Mouse (Mus musculus) kidney, postnatal 0 days (tissue): ENCODE data around the gene Naga. TPM values are rescaled to one million over a fixed set of nuclear protein-coding genes. Genes with fewer than 3 reads are reported as not detected.
"Not testable (repeated sequence)": the region's sequence is repeated elsewhere in the genome, so short reads cannot be mapped to it uniquely, and the experiment has no call there.

Experiments used
- ATAC-seq: fragments of 200-750 bp; cut with Nextera tagmentation; replicated peaks from 2 replicates; pipeline ENCODE4 v1.8.0; 2017; ENCODE audit warnings: low read depth, moderate number of reproducible peaks, moderate TSS enrichment, moderate library complexity; ENCODE audit not compliant: low FRiP score
- DNase-seq: peaks from one replicate; pipeline ENCODE4 v3.0.0-alpha.2; 2016; ENCODE audit warnings: low spot score
- H3K27ac ChIP-seq: fragments of 300-500 bp; sonication (generic); 2 replicates; pipeline ENCODE4 v1.5.1; 2014; ENCODE audit warnings: mild to moderate bottlenecking
- H3K27me3 ChIP-seq: fragments of 300-500 bp; sonication (generic); 2 replicates; pipeline ENCODE4 v1.6.1; 2014; ENCODE audit warnings: low read length, mixed read lengths; ENCODE audit not compliant: insufficient read depth
- H3K36me3 ChIP-seq: fragments of 300-500 bp; sonication (generic); 2 replicates; pipeline ENCODE4 v1.6.1; 2014; ENCODE audit warnings: low read length, mixed read lengths; ENCODE audit not compliant: insufficient read depth
- H3K4me1 ChIP-seq: fragments of 300-500 bp; sonication (generic); replicated peaks from 2 replicates; pipeline ENCODE4 v1.6.1; 2014; ENCODE audit warnings: antibody characterized with exemption, low read length, mixed read lengths; ENCODE audit not compliant: insufficient read depth
- H3K4me2 ChIP-seq: fragments of 300-500 bp; sonication (generic); 2 replicates; pipeline ENCODE4 v1.6.1; 2014; ENCODE audit warnings: mild to moderate bottlenecking, low read length, moderate library complexity, mixed read lengths
- H3K4me3 ChIP-seq: fragments of 300-500 bp; sonication (generic); replicated peaks from 2 replicates; pipeline ENCODE4 v1.5.1; 2014; ENCODE audit warnings: low read depth, low read length
- H3K9ac ChIP-seq: fragments of 300-500 bp; sonication (generic); 2 replicates; pipeline ENCODE4 v1.6.1; 2014; ENCODE audit warnings: low read depth, low read length
- H3K9me3 ChIP-seq: fragments of 300-500 bp; sonication (generic); replicated peaks from 2 replicates; pipeline ENCODE4 v1.6.1; 2016; ENCODE audit warnings: low read length, inconsistent platforms, mixed read lengths
- CTCF ChIP-seq: IDR thresholded peaks from 2 replicates; pipeline ENCODE4 v1.5.1; 2016; ENCODE audit warnings: antibody characterized with exemption, low read depth, mild to moderate bottlenecking, moderate library complexity
- WGBS: fragments of 180-500 bp; shearing (Covaris S2); extraction: QIAGEN DNeasy Blood & Tissue Kit; methylation state at CpG from one replicate; pipeline ENCODE4 v1.1.7; 2014; 5-methylcytosine and 5-hydroxymethylcytosine counted together
- polyA plus RNA-seq: library from polyadenylated mRNA; unstranded; fragments of >200 nt; fragmentation: Nextera tagmentation; extraction: Ambion mirVana; gene quantifications from 2 replicates; pipeline ENCODE4 v1.2.1, GENCODE M21; 2015

Naga gene
- polyA plus RNA-seq, 1 experiment from 2014 or later: 95.0 TPM

DNA sequence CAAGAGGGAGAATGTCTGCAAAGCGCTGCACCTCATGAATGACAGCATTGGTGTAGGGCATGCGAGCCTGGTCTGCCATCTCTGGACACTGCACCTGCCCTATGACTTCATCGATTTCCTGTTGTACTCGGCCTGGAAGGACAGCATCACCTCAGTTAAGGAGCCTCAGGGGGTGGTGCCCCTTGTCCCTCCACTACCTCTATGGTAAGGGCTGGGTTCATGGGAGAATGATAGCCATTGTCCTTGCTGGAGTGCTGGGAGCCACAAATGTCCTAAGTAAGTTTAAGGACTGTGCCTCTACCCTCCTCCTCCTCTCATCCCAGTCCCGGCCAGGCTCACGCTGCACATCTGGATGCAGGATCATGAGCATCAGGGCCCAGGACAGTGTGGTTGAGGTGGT is 33.7 kb upstream of the Naga start:
- TF ChIP-seq CTCF: no peak

GRCm38 (mm10) chr15:82368851-82369250 is 30.1 kb upstream of the Naga start:
- ATAC-seq (no peak; the same call in 1 of the 2 replicates), DNase-seq (no peak)
- Histone ChIP-seq H3K4me1 (no peaks in the 10 kb centered on the region), H3K27me3 (no peaks in the 10 kb centered on the region), H3K27ac (no peak overlapping the region), H3K4me2 (no peak overlapping the region), H3K4me3 (no peak overlapping the region), H3K9ac (no peak overlapping the region), H3K36me3 (peaks cover 6% of the 10 kb centered on the region; the same call in 1 of the 2 replicates), H3K9me3 (no peaks in the 10 kb centered on the region)
- 86% methylated on average over 1 of the region's 1 CpGs for WGBS
- TF ChIP-seq CTCF: no peak

More for the DNA sequence above, 33.7 kb upstream of the Naga start:
- H3K4me2 ChIP-seq: no peak overlapping the region
- no peaks in the 10 kb centered on the region for H3K27me3 ChIP-seq
- peaks cover 5% of the 10 kb centered on the region; the same call in 1 of the 2 replicates for H3K4me1 ChIP-seq
- no peak overlapping the region for H3K27ac ChIP-seq
- H3K36me3 ChIP-seq: peaks cover 10% of the 10 kb centered on the region; the same call in 1 of the 2 replicates
- H3K9me3 ChIP-seq: no peaks in the 10 kb centered on the region
- ATAC-seq: no peak
- no peak for DNase-seq
- no peak overlapping the region for H3K4me3 ChIP-seq
- WGBS: 82% methylated on average over 6 of the region's 6 CpGs
- H3K9ac ChIP-seq: no peak overlapping the region

DNA sequence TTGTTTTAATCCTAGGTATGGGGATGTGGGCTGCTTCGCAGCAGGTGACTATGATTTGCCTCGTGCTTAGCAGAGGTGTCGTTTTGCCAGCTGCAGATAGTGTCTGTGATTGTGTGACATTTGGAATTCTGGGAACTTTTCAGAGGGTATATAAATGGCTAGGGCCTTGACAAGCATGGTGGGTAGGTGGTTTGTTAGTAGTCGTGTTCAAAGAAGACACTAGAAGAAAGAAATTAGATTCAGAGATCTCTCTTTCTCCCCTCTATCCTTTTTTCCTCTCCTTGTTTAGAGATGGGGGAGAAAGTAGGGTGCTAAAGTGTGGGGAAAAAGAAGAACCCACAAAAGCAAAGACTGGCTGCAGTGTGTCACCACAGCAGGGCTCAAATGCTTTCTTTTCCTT is 29.4 kb upstream of the Naga start:
- no peak for TF ChIP-seq CTCF
- 89% methylated on average over 4 of the region's 4 CpGs for WGBS
- Histone ChIP-seq H3K4me1 (no peaks in the 10 kb centered on the region), H3K4me3 (no peak overlapping the region), H3K27me3 (no peaks in the 10 kb centered on the region), H3K36me3 (peaks cover 6% of the 10 kb centered on the region; the same call in 1 of the 2 replicates), H3K4me2 (no peak overlapping the region), H3K9me3 (no peaks in the 10 kb centered on the region), H3K27ac (no peak overlapping the region), H3K9ac (no peak overlapping the region)
- no peak for DNase-seq
- no peak for ATAC-seq

DNA sequence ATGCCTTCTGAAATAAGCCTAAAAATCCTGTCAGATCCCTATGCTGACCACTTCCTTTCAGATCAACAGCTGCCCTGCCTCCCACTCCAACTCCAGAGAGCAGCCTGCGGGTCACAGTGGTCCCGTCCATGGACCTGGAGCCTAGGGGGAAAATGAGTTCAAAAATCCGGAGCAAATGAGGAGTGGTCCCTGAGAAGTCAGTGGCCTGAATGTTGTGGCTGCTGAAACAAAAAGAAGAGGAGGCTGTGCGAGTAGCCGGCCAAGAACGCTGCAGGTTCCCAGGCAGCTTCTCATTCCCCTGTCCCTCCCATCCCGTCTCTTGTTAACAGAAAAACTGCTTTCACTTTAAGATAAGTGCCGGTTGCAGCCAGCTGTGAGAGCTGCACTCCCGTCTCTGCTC is 25.8 kb upstream of the Naga start:
- H3K4me1 ChIP-seq, H3K27me3 ChIP-seq, H3K9ac ChIP-seq, H3K27ac ChIP-seq, ATAC-seq, DNase-seq, H3K36me3 ChIP-seq, H3K9me3 ChIP-seq, H3K4me3 ChIP-seq: not testable (repeated sequence)
- 0 out of 2 replicates have a peak overlapping the region, but pooled peaks have one; percentile 21 for H3K4me2 ChIP-seq
- 7% methylated on average over 6 of the region's 9 CpGs for WGBS

DNA sequence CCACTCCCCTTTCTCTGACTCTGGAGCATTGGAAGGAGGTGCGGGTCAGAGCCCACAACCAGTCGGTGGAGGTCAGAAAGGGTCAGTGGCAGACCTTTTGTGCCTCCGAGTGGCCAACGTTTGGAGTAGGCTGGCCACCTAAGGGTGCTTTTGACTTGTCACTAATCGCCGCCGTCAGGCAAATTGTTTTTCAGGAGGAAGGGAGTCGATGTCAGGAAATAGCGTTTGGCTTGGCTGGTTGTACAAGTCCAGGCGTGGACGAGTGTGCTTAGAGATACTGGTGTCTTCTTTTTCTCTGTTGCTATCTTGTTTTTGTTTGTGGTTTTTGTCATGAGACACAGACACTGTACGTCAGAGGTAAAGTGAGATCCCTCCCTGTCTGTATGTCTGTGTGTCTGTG is 25.1 kb upstream of the Naga start:
- not testable (repeated sequence) for H3K27ac ChIP-seq, H3K9ac ChIP-seq, H3K4me1 ChIP-seq, H3K9me3 ChIP-seq, DNase-seq, ATAC-seq, H3K4me2 ChIP-seq, H3K36me3 ChIP-seq, H3K4me3 ChIP-seq, H3K27me3 ChIP-seq
- WGBS: 41% methylated on average over 7 of the region's 12 CpGs

GRCm38 (mm10) chr15:82362234-82362633 is 23.5 kb upstream of the Naga start:
- ATAC-seq (peak; percentile 59; the same call in 1 of the 2 replicates), DNase-seq (peak; percentile 70)
- Histone ChIP-seq H3K9ac (no peak overlapping the region), H3K4me2 (no peak overlapping the region), H3K4me3 (no peak overlapping the region), H3K36me3 (no peaks in the 10 kb centered on the region), H3K4me1 (peaks cover 10% of the 10 kb centered on the region), H3K27ac (peak overlapping the region; percentile 79; the same call in 1 of the 2 replicates), H3K27me3 (no peaks in the 10 kb centered on the region), H3K9me3 (no peaks in the 10 kb centered on the region)
- no peak for TF ChIP-seq CTCF
- WGBS: 49% methylated on average over 3 of the region's 4 CpGs

DNA sequence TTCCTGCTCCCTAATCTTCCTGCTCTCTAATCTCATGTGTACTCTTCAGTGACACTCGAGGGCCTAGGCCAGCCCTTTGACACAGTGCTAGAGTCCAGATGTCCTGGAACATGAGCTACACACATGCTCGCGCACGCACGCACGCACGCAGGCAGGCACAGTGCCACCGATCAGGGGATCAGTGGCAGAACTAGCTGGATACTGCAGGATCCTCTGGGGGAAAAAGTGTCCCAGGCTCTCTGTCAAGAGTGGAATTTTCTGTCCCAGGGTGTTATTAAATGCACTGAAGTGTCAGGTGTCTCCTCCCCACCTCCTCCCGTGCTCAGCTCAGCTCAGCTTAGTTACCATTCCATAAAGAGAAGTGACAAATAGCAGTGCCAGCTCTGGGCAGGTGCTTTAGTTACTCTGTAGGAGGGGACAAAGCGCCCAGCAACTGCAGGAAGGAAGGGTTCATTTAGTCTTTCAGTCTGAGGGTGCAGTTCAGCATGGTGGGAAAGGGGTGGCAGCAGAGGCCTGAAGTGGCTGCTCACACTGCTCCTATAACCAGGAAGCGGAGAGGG is 22.8 kb upstream of the Naga start:
- 54% methylated on average over 11 of the region's 11 CpGs for WGBS
- ATAC-seq: peak; percentile 75
- H3K27ac ChIP-seq: peak overlapping the region; percentile 79

More for the DNA sequence above, 22.8 kb upstream of the Naga start:
- H3K36me3 ChIP-seq: no peaks in the 10 kb centered on the region
- H3K9me3 ChIP-seq: no peaks in the 10 kb centered on the region
- peak; percentile 66 for TF ChIP-seq CTCF
- DNase-seq: peak; percentile 91
- H3K4me2 ChIP-seq: no peak overlapping the region
- no peak overlapping the region for H3K4me3 ChIP-seq
- H3K9ac ChIP-seq: no peak overlapping the region
- no peaks in the 10 kb centered on the region for H3K27me3 ChIP-seq
- peaks cover 10% of the 10 kb centered on the region for H3K4me1 ChIP-seq
